Mouse (Mus musculus) fat pad, adult 2 months (tissue): ENCODE measurements at regions not wholly inside any gene's neighbourhood (a gene's known extent, or its start where the extent isn't known, plus 50 kb on each side); places are given as distances from the start of the nearest gene placed in this dataset.
A peak's percentile ranks its signal among the peaks of the same experiment; 100 is the strongest.

Experiments used
- DNase-seq: peaks from one replicate; pipeline ENCODE4 v3.0.0-alpha.2; 2011; ENCODE audit warnings: low read depth, low spot score; ENCODE audit errors: extremely low read depth

DNA sequence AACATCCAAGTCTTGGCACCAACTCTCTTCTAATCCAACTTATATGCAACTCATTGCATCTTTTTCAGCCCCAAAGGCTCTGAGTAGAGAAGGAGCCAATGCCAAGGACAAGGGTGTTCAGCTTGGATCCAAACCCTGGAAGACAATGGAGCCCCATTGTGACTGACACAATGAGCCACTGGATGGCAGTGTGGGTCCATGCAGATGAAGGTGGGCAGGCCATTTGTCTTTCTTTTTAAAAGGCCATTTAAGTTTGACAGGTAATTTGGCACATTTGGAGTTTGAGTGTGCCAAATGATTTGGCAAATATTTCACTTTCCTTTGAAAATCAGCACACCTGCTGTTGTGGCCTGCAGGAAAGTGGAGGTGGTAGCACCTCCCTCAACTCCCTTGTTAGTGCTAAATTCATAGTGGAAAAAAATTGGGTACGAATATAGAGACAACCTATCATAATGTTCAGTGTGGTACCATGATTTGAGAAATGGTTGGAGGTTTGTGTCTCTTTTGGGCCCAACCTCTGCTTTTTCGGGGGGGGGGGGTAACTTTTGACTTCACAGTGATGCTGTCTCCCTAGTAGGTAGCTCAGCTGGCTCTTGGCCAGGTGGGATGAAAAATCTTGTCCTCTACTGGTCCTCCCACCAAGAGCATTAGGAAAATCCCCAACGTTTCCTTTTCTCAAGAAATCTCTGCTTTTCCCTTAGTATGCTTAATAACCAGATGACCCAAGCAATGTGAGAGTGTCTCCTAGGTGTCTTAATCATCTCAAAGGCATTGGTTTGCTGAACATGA lies 304.0 kb upstream of the Kif2a start:
- DNase-seq: peak; percentile 30

DNA sequence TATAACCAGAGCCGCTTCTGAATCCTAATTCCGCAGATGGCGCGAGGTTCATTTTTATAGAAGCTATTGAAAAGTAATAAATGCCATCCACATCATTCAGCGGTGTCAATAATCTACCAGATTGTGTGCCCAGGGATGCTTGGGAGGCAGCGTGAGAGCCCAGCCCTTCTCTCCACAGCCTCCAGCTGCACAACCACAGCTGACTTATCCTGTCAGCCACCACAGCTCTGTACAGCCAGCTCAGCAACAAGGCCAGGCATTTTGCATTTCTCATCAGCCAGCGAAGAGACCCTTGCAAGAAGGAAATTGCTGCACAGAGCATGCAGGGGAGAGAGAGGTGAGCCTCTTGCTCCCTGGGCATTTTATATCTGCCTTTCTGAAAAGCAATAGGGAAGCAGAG lies 292.8 kb upstream of the Kif2a start:
- DNase-seq: no peak

- DNase-seq: no peak
Observed at GRCm38 (mm10) chr13:107308958-107309639, 287.2 kb upstream of the Kif2a start.

DNA sequence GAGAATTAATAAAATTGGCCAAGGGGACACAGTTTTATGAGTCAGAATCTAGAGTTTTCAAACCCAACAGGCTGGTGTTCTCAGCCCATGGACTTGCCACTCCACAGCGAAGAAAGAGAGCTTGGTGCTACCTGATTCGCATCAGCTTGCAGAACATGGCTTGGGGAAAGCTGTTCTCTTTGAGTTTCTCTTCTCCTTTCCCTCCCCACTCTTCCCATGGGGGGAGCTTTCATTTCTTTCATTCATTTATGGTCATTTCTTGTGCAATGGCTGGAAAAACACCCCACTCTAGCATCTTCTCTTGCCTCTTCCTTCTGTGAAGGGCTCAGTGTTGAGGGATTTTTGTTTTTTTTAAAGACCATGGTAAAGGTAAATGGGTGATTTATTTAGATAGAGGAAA lies 286.5 kb upstream of the Kif2a start:
- no peak for DNase-seq

- DNase-seq: no peak
Observed at GRCm38 (mm10) chr13:107306958-107307357, 285.0 kb upstream of the Kif2a start.

DNA sequence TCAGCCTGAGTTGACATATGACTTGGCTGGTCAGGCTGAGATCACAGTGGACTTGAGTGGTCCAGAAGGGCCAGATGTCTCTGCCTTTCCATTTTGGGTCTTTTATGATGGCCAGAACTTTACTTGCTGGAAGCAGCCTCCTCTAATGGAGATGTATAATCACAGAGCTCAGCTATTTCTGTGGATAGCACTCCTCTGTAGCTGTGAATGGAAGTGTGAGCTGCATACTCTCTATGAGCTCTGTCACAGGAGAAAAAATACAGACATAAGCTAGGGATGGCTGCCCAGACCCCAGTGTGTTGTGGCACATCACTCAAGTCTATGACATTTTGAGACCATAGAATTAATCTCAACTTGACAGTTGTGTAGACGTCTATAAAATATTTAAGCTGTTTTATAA lies 284.3 kb upstream of the Kif2a start:
- DNase-seq: no peak

DNA sequence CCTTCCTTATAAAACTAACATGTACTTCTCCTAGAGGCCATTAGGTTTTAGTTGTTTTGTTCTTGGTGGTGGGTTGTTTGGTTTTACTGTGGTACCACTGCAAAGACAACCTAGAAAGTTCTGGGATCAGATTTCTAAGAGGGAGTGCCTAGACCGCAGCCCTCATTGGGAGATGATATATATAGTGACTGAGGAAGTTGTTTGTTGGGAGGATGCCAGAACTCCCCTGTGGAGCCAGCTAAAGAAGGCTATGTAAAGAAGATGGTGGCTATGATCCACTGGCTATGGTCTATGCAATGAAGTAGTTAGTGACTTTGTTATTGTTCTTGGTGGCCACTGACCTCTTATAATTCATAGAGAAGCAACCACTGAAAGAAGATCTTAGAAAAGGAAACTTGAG lies 283.8 kb upstream of the Kif2a start:
- DNase-seq: no peak

DNA sequence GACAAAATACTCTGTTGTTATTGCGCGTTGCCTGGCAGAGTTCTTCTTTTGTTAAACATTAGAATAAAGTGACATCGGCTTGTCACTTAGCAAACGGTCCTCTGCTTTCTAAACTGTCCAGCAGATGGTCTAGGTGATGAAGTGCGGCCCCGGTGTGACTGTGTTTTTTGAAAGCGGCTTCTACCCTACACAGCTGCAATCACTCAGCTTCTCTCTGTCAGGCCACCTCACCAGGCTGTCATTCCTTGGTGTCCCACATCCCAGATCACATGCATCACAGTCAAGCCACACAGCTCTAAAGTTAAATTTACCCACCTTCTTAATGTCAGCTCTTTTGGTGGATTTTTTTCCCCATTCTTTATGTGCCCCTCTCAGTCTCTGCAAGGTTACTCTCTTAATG lies 282.0 kb upstream of the Kif2a start:
- DNase-seq: no peak

DNA sequence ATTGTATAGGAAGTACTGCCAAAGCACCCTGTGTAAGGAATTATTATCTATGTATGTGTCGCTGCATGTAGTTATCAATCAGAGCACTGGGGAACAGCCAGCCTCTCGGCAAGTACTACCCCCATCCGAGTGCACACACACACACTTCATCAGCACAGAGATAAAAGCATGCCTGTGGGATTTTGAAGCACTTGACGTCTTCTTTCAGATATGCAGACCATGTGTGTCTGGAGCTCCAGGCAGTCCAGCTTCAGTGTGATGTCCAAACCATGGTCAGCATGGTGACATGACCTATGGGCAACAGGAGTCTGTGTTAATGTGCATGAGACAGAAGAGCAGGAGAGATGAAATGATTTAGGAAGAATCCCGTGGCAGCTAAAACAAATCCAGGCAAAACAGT lies 281.4 kb upstream of the Kif2a start:
- no peak for DNase-seq

DNA sequence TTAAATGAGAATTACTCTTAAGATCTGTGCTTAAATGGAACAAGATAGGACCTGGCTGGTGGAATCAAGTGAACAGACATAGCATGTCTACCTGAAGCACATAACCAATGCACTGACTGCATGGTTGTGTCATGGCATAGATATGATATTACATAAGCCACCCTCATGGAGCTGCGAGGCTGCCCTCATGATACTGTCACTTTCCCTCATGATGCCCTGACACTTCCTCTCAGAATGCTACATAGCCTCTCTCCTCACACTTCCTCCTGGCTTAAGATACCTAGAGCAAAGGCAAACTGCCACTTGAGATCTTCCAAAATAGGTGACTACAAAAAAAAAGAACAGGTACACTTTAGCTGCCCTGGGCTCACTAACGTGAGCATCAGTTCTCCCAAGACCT lies 278.9 kb upstream of the Kif2a start:
- no peak for DNase-seq

- DNase-seq: no peak
Observed at GRCm38 (mm10) chr13:107264581-107264980, 242.7 kb upstream of the Kif2a start.

- no peak for DNase-seq
Observed at GRCm38 (mm10) chr13:107261479-107262050, 239.6 kb upstream of the Kif2a start.

- DNase-seq: no peak
Observed at GRCm38 (mm10) chr13:107260274-107260673, 238.3 kb upstream of the Kif2a start.

- DNase-seq: no peak
Observed at GRCm38 (mm10) chr13:107247792-107248505, 226.0 kb upstream of the Kif2a start.

- no peak for DNase-seq
Observed at GRCm38 (mm10) chr13:107246956-107247751, 225.2 kb upstream of the Kif2a start.

DNA sequence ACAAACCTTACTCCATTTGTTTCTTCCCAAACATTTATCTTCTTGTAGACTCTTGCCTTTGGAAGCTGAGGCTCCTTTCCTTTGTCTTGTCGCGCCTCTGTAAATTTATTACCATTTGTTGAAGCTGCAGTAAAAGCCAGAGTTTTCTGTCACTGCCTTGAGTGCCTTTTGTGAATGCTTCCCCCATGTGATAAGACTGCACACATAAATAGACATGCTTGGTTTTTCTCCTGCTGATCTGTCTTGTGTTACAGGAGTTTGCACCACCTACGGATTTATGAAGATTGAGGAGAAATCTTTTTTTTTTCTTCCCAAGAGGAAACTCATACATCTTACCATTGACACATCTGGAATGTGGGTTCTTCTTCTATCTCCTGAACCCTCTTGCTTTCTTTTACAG lies 222.2 kb upstream of the Kif2a start:
- DNase-seq: no peak

- DNase-seq: no peak
Observed at GRCm38 (mm10) chr13:107239035-107239387, 217.1 kb upstream of the Kif2a start.

- no peak for DNase-seq
Observed at GRCm38 (mm10) chr13:107238364-107239034, 216.6 kb upstream of the Kif2a start.

DNA sequence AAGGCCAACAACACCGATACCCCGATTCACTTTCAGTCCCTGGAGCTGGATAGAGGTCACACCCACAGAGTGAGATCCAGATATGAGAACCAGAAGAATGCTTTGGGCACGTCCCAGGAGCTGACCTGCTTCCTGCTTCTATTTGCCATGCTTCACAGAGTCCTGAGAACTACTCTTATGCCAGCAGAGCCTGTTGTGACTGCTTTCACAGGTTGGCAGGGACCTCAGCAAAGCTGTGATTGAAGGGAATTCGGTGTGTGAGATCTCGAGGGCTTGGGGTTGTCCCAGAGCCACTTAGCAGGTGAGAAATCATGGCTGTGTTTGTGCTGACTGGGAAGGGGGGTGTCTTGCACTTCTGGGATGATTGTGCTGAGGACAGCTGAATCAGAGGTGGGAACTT lies 197.5 kb upstream of the Kif2a start:
- no peak for DNase-seq

DNA sequence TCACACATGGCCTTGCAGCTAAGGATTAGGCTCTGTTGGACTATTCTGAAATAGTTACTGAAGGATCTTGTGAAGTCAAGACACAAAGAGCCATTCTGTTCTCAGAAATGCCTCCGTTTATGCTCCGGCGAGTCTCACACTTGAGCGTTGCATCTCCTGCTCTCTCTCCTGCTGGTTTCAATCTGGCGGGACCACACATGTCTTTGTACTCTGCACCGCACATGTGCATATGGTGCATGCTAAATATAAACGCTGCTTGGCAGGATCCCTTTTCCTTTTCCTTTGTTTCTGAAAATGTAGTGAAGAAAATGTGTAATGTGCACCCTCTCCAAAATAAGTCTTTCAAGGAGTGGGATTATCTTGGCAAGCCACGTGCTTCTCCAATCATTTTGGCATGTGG lies 196.4 kb upstream of the Kif2a start:
- DNase-seq: no peak
